Mouse (Mus musculus): ENCODE results near the gene Vwa3b.
"Not testable (repeated sequence)": the region's sequence is repeated elsewhere in the genome, so short reads cannot be mapped to it uniquely, and the experiment has no call there.

Vwa3b gene

DNA sequence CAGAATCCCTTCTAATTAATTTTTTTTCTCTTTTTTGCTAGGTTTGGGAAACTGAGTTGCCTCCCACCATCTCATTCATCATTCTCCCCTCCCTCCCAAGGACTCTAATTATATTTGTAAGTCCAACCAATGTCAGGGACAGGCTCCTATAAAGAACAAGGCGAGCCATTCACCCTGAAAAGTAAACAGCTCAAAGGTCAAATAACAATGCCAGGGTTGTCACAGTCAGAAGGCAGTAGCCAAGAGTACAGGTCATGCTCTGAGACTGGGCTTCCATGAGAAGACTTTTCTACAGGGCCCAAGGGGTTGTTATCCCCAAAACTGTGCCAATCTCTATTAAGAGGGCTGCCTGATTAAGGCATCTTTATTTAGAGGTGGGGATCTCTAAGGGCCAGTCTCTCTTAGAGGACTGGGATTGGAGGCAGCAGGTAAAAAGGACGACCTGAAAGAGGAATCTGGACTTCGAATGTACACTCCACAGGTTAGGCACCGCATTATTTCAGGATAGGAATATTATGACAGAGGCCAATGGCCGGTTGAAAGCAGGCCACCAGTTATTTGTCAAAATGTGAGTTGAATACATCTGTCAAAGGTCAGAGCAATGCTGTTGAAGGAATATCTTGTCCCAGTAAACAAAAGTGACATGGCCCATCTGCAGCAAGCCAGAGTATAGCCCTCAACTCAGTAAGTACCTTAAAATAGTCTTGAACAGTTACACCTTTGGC, at the start of gene Vwa3b:
Gene Vwa3b, plus strand, starts transcription at position 635 of the 725 bp plus-strand sequence.
- DNase-seq = no peak

DNA sequence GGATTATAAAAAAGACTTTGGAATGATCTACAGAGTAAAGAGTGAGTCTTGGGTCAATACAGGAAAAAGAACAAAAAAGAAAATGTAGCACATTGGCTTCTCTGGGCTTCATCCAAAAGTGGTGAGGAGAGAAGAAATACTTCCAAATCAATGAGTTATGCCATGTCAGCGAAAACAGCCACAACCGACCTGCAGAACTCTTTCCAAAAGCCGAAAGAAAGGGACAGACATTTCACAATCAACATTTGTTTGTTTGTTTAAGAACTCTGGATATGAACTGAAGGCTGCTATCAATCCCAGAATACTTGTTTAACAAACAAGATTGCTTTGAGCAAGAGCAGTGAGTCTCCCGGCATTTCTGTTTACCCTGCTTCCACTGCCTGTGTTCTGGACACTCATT, 49.6 kb upstream of the Vwa3b start:
- DNase-seq = no peak

DNA sequence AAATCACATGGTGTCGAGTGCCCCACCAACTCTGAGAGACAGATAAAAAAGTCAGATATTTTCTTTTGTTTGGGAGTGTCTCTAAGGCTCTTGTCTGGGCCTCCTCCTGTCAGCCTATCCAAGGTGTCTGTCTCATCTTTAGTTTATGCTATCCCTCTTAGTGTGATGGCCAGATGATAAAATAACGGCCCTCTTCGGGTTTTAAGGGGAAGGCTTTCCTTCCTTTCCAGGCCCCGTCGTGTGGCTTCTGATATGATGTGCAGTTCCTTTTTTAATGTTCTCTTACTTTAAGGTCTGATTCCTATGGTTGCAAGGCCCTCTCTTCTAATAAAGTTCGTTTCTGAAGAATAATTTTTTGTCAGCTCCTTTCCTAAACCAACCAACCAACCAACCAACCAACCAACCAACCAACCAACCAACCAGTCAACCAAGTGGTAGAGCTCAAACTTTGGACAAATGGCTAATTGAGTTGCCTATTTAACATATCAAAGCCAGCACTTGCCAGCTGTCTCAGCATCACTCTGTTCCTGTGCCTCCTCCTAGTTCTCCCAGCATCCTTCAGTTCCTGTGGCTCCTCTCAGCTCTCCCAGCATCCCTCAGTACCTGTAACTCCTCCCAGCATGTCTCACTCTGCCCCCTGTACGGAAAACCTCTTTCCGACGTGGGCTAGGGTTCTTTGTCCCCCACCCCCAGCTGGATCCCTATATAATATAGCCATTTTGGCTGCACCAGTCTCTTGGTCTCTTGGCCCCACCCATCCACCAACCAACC, 44.0 kb upstream of the Vwa3b start:
- no peak for DNase-seq

DNA sequence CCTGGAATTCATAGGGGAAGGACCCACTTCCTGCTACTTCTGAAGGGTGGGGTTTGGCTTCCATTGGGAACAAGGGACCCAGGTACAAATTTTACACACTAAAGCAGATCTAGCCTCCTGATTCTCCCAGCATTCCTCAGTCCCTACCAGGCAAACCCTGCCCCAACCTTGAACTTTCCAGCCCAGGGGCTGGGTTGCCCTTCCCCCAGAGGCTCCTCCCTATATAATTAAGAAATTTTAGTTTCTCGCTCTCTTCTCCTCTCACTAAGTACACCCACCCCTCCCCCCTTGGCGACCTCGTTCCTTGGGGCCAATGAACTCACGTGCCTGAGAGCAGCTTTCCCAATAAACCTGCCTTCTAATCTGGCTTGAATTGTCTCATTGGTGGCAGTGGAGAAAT, 42.6 kb upstream of the Vwa3b start:
- no peak for DNase-seq

DNA sequence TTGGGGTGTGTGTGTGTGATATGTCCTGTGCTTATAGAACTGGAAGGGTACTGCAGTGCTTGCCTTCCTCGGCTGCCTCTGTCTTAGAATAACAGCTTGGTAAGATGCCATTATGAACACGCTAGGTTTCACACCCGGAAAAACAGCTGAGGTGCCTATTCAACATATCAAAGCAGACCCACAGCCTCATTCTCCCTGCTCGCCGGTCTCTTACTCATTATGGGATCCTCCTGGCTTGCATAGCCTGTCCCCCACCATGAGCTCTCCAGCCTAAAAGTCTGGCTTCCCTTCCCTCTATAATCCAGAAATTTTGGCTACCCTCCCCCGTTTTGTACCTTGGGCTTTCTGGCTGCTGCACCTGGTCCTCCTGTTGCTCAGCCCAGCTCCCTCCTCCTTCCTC, 42.0 kb upstream of the Vwa3b start:
- DNase-seq = no peak

DNA sequence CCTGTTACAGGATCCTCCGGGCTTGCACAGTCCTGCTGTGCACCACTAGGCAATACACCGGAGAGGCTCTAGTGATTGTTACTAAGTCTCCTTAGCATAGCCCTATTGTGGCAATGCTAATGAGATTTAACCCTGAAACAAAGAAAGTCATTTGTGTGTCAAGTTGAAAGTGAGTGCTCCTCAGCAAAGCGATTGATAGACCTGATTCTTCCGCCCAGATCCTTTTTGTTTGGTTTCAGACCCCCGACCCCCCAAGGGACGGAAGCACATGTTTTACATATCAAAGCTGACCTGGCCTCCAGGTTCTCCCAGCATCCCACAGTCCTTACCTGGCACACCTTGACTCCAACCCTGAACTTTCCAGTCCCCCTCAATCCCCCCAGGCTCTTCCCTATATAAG, 40.5 kb upstream of the Vwa3b start:
- DNase-seq = no peak

DNA sequence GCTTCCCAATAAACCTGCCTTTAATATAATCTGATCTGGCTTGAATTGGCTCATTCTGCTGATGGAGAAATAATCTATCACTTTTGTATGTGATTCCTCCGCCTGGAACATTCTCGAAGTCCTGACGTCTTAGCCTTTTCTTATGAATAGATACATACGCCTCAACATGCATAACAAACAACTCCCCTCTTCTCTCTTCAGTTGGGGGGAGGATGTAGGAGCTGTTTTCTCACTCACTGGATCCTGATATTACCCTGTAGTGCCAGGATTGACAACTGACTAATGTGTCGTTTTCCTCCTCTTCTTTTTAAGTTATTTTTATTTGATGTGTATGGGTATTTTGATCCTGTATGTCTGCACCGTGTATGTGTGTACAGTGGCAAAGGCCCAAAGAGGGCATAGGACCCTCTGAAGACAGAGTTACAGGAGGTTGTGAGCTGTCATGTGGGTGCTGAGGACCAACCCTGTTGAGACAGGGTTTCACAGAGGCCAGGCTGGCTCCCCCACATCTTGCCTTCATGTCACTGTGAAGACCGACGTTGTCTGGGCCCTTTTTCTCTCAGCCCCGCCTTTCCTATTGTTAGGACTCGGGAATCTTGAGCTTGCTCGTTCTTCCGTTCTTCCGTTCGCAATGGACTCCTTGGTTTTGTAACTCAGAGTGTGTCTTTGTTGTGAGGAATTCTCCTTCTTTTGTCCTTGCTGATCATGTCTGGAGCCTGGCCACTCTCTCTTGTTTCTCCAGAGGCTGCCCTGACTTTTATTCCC, 39.8 kb upstream of the Vwa3b start:
- no peak for DNase-seq

DNA sequence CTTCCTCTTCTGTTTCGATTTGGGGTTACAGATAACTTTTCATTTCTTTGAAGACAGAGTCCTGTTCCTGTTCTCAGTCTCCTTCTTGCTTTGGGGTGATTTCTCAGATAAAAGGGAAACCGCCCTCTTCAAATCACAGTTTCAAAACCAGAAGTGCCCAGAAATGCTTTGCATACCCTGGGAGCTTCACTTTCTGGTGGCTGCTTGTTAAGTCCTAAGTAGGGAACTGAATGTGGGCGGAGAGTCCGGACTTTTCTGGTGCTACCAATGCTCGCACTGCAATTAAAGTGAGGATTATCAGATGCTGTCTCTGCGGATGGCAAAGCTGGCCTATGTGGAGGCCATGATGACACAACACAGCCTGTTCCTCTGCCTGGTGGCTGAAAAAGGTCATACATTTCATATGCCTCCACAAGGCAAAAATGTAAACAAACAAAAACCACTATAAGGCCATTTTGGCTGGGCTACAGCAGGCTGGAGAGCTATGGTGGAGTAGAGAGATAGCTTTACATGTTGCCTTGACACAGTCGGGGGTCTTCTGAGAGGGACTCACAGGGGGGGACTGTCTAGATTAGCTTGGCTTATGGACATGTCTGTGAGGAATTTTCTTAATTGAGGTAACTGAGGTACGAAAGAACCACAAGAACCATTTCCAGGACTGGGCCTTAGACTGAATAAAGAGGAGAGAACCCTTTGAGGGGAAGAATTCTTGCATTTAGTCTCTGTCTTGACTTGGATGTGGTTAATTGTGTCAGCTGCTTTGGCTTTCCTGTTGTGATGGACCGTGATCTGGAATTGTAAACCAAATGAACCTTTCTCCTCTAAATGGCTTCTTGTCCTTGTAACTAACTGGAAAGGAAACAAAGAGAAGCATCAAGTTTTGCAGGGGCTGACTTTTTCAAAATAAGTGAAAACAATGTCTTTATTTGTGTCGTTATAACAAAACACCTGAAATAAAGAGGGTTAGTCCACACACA, 38.9 kb upstream of the Vwa3b start:
- peak; percentile 27 to 36 for DNase-seq

DNA sequence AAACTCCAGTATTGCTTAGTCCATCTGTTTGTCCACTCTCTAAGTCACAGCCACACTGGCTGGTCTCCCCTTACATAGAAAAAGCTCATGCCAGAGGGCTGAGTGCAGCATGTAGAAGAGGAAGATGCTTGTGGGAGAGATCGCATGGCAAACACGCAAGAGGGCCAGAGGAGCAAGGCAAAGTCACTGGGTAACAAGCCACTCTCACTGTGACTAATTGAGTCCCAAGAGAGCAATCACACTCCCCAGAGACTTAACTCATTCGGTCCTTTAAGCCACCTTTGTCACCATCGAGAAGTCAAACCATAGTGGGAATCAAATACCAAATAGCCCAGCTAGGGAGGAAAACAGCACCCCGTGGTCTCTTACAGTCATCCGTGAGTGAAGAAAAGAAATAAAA, 38.2 kb upstream of the Vwa3b start:
- peak in 1 of 2 experiments; percentile 20 for DNase-seq

DNA sequence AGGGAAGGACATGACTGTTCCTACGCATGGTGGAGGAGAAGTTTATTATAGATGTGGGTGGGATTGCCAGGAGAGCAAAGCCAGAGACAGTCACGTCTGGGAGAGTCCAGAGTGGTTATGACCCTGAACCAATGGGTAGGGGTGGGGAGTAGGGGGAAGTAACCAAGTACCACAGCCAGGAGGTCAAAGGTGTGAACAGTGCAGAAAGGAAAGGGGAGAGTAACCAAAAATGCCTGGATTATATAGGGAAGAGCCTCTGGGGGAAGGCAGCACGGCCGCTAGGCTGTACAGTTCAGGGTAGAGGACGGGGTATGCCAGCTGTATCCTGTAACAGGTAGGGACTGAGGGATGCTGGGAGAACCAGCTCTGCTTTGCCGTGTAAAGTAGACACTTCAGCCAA, 37.8 kb upstream of the Vwa3b start:
- no peak for DNase-seq

DNA sequence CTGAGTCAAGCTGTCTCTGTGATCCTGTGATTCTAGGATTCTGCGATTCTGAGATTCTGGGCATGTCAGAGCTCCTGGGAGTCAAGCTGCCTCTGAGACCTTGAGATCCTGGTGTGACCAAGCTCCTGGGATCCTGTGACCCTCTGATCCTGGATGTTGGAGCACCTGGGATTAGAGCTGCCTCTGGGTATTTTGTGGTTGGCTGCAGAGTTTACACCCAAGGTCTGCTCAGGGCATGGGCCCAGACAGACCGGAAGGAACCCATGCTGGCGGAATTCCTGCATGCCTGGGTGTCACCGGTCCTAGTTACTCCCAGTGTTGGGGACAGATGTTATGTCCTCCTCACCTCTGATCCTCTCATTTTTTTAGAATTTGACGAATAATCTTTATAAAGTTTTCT, 32.1 kb upstream of the Vwa3b start:
- no peak for DNase-seq

DNA sequence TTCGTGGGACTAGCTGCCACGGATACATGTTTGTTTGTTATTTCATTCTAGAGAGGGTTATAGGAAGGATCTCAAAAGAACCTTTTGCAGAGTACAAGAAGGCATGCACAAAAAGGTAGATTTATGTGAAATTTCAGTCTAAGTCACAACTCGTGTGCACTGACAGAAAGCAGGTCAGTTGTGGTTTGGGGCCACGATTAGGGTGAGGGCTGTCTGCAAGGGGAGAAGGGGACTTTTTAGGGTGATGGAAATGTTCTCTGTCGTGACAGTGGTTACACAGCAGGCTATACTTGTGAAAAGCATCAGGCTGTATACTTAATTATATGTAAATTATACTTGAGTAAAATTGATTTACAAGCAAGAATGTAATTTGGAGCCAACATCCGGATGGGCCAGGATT, 30.6 kb upstream of the Vwa3b start:
- no peak for DNase-seq

DNA sequence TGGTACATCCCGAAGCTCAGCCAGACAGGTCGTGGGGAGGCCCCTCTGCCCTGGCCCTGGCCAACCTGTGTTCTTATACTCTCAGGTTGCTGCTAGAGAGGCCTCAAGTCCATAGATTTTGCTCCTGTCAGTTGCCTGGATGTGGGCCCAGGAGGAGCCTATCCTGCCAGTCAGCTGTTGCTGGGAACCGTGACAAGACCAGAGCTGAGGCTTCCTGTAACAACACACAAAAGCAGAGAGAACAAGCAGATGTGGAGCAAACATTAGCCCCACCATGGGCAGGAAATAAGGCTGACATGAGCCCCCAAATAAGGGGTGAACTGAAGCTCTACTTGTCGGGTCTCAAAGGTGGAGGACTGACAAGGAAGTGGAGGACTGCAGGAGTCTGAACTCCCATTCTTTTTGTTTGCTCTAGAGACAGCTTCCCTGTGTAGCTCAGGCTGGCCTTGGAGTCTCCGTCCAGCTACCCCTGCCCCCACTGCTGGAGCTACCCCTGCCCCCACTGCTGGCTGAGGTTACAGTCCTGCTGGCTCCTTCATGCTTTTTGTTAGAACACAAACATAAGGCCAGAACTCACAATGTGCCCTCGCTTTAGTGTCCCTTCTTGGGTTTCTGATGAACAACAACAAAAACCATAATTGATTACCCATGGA, 29.7 kb upstream of the Vwa3b start:
- peak in 1 of 2 experiments; percentile 8 for DNase-seq

DNA sequence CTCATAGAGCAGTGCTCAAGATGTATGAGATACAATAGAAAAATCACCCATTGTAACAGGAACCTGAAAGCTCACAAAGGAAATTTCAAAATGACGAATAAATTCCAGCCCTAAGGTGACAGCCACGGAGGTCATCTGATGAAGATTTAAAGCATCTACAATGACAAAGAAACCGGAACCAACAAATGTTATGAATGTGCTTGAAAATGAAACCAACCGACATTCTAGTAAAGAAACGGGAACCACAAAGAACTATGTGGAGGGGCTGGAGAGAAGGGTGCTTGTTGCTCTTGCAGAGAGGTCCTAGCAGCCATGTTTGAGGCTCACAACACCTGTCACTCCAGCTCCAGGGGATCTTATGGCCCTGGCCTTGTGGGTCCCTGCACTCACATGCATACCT, 26.1 kb upstream of the Vwa3b start:
- peak in 1 of 2 experiments; percentile 21 for DNase-seq

DNA sequence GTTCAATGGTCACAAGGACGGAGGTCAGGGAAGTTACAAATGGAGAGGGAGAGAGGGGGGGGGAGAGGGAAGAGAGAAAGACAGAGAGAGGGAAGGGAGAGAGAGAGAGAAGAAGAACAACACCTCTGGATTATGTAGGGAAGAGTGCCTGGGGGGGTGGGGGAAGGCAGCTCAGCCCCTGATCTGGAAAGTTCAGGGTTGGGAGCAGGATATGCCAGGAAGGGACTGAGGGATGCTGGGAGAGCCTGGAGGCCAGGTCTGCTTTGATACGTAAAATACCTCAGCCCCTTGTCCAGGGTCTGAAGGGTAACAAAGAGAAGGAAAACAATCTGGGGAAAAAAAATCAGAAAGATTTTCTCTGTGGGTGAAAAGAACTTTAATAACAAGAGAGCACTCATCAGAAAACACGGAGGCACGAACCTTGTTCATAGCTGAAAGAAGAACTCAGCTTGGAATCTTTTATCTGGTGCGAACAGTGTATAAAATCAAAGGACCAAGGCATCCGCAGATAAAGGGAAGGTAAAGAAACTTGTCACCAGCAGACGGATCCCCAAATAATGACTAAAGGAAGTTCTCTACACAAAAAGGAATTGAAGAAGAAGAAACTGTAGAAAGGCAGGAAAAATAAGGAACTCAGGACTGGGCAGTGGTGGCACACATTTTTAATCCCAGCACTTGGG, 24.6 kb upstream of the Vwa3b start:
- DNase-seq = no peak

DNA sequence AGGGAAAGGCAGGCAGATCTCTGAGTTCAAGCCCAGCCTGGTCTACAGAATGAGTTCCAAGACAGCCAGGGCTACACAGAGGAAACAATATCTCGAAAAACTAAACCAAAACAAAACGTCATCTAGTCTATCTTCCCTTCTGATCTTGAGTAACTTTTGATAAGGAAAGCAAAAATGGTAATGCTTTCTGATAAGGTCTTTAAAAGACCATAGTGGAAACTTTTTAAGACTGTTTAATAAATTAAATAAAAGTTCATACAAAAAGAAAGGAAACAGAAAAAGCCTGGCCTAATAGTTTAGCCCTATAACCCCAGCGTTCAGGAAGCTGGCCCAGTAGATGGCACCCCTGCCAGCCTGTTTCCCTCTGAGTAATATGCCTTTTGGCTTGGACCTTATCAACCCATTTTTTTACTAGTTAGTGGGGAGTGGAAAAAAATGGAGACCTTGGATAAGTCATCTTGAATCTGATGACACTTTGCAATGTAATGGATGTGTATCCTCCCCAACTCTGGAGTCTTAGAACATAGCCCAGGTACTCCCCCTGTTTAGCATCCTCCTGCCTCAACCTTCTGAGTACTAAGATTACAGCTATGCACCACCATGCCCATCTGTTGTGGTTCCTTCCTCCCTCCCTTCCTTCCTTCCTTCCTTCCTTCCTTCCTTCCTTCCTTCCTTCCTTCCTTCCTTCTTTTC, 23.9 kb upstream of the Vwa3b start:
- no peak for DNase-seq

DNA sequence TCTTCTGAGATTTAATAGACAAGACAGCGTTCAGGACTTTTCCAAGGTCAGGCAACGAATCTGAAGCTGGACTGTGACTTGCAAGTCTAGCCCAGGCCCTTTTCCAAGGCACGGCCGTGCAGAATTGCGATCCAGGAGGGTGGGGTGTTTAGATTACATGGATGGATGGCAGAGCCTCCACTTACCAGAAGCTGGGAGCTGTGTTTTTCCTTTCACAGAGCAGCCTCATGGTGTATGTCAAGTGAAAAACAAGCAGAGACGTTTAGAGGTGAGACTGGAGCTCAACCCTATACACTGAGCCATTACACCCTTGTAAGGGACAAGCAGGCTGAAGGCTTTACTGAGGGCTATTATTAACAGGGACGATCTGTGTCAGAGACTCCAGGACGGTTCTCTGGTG, 21.9 kb upstream of the Vwa3b start:
- no peak for DNase-seq

DNA sequence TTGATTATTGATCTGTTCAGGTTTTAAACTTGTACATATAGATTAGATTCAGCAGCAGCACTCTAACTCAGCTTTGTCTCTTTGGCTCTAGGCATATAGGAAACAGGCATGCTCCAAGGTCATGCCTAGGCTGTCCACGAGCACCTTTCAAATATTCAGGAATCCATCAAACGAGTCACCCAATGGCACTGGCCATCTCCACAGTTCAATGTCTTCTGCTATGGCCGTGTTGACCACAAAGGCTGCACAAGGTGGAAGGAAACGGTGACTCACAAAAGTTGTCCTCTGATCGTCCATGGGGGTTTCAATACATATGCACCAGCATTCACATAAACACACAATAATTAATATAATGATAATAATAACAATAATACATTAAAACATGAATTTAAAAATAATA, 21.4 kb upstream of the Vwa3b start:
- no peak for DNase-seq

DNA sequence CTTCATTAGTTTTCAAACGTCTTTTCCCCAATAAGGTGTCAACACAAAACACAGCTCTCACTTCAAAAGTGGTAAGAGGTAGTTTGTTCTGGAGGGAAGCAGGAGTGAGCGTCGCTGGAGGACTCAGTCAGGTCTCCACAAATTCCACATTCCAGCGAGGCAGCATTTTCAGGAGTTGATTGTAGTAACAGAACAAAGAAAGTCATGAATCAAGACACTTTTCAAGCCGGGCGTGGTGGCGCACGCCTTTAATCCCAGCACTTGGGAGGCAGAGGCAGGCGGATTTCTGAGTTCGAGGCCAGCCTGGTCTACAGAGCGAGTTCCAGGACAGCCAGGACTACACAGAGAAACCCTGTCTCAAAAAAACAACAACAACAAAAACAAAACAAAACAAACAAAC, 19.9 kb upstream of the Vwa3b start:
- DNase-seq = not testable (repeated sequence)

DNA sequence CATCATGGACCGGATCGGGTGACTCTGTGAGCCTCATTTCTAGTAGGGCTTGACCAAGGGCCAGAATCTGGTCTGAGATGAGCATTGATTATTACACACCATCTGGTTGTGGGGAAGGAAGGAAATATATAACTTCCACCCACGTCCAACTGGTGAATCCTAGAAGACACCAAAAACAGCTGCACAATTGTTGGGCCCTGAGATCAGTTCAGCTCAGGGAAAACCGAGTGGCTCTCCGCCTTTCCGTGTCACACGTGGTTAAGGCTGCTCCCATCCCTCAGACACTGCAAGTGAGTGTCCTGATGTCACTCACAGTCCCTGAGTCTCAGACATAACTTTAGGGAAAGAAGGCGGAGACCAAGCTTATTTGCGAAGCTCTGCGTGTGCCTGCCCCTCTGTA, 16.5 kb upstream of the Vwa3b start:
- no peak for DNase-seq
